Mouse (Mus musculus): ENCODE measurements around the gene Olfr1271. TPM values are rescaled to one million over a fixed set of nuclear protein-coding genes. Genes with fewer than 3 reads are reported as not detected.
"Not testable (repeated sequence)": the region's sequence is repeated elsewhere in the genome, so short reads cannot be mapped to it uniquely, and the experiment has no call there.

The Olfr1271 gene
- not detected in 2 replicates for polyA plus RNA-seq (2011; ENCODE audit: insufficient read length, low read depth, missing spikeins)

- H3K4me3 ChIP-seq (ENCODE audit: insufficient read depth, low read length) = no peak within 1 kb of the TSS
- no peak for TF ChIP-seq POLR2A (IDR thresholded peaks at IDR 0.05; ENCODE audit: low read depth, low read length)
- TF ChIP-seq CTCF (IDR thresholded peaks at IDR 0.05; ENCODE audit: borderline replicate concordance, insufficient read depth, low read length) = no peak
- H3K27ac ChIP-seq (ENCODE audit: insufficient read depth, low read length) = no peak within 1 kb of the TSS
- no peaks in the 10 kb centered on the region for H3K4me1 ChIP-seq (ENCODE audit: control insufficient read depth, insufficient read depth, low read length)
Measured at GRCm38 (mm10) chr2:90270932-90271331, at the start of gene Olfr1271. TSS of gene Olfr1271 (minus strand) at chr2:90271032.

- TF ChIP-seq CTCF (IDR thresholded peaks at IDR 0.05; ENCODE audit: borderline replicate concordance, insufficient read depth, low read length) (no peak), POLR2A (IDR thresholded peaks at IDR 0.05; ENCODE audit: low read depth, low read length) (no peak)
Measured at GRCm38 (mm10) chr2:90292741-90293140, 21.9 kb upstream of the Olfr1271 start, which contains the start of gene Olfr1272. TSS of gene Olfr1272 (minus strand) at chr2:90292841.

GRCm38 (mm10) chr2:90257492-90257891 lies 13.3 kb downstream of the Olfr1271 start, which contains the start of gene Olfr142:
TSS of gene Olfr142 (minus strand) at chr2:90257592.
- no peak for TF ChIP-seq CTCF (IDR thresholded peaks at IDR 0.05; ENCODE audit: borderline replicate concordance, insufficient read depth, low read length)
- TF ChIP-seq POLR2A (IDR thresholded peaks at IDR 0.05; ENCODE audit: low read depth, low read length) = no peak
- H3K4me3 ChIP-seq (ENCODE audit: insufficient read depth, low read length) = no peak within 1 kb of the TSS

More at GRCm38 (mm10) chr2:90292741-90293140, 21.9 kb upstream of the Olfr1271 start, which contains the start of gene Olfr1272:
- H3K27ac ChIP-seq (ENCODE audit: insufficient read depth, low read length) = no peak within 1 kb of the TSS
- no peaks in the 10 kb centered on the region for H3K4me1 ChIP-seq (ENCODE audit: control insufficient read depth, insufficient read depth, low read length)
- no peak within 1 kb of the TSS for H3K4me3 ChIP-seq (ENCODE audit: insufficient read depth, low read length)

DNA sequence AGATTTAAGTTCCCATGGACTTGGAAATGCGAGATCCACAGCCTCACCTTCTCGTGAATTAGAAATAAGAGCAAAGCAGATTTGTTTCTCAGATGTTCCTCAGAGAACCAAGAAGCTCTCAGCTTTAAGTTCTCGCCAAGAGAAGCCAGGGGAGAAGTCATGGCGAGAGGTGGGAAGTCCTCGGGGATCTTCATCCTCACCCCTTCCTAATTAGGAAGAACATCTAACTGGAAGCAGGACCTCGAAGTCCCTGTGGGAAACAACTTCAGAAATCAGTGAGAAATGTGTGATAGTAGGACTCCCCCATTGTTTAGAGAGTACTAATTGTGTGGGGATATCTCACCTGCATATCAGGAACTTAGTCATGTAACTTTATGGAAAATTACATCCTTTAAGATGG lies 46.4 kb downstream of the Olfr1271 start, which contains the start of gene Olfr1506:
Olfr1506 (minus strand) TSS at position 101 of the 400 bp plus-strand sequence.
- H3K4me1 ChIP-seq (ENCODE audit: control insufficient read depth, insufficient read depth, low read length); H3K27ac ChIP-seq (ENCODE audit: insufficient read depth, low read length); H3K4me3 ChIP-seq (ENCODE audit: insufficient read depth, low read length): not testable (repeated sequence)

More at GRCm38 (mm10) chr2:90257492-90257891, 13.3 kb downstream of the Olfr1271 start, which contains the start of gene Olfr142:
- Histone ChIP-seq H3K27ac (ENCODE audit: insufficient read depth, low read length) (no peak within 1 kb of the TSS), H3K4me1 (ENCODE audit: control insufficient read depth, insufficient read depth, low read length) (no peaks in the 10 kb centered on the region)

Other genes with a start within 250 kb of the Olfr1271 start
- not detected in 2 replicates for gene Olfr1264, start 245.5 kb downstream of the Olfr1271 start, polyA plus RNA-seq (2011; ENCODE audit: insufficient read length, low read depth, missing spikeins)
- not detected in 2 replicates for gene Olfr1265, start 235.7 kb downstream of the Olfr1271 start, polyA plus RNA-seq (2011; ENCODE audit: insufficient read length, low read depth, missing spikeins)
- gene Olfr140, start 207.4 kb downstream of the Olfr1271 start, polyA plus RNA-seq (2011; ENCODE audit: insufficient read length, low read depth, missing spikeins) = not detected in 2 replicates
- not detected in 2 replicates for gene Olfr1269, start 149.6 kb downstream of the Olfr1271 start, polyA plus RNA-seq (2011; ENCODE audit: insufficient read length, low read depth, missing spikeins)
- gene Olfr32, start 128.7 kb downstream of the Olfr1271 start, polyA plus RNA-seq (2011; ENCODE audit: insufficient read length, low read depth, missing spikeins) = not detected in 2 replicates
- gene Olfr1270, start 117.9 kb downstream of the Olfr1271 start, polyA plus RNA-seq (2011; ENCODE audit: insufficient read length, low read depth, missing spikeins) = not detected in 2 replicates
- not detected in 2 replicates for gene Olfr1506, start 46.5 kb downstream of the Olfr1271 start, polyA plus RNA-seq (2011; ENCODE audit: insufficient read length, low read depth, missing spikeins)
- not detected in 2 replicates for gene Olfr142, start 13.4 kb downstream of the Olfr1271 start, polyA plus RNA-seq (2011; ENCODE audit: insufficient read length, low read depth, missing spikeins)
- not detected in 2 replicates for gene Olfr1272, start 21.8 kb upstream of the Olfr1271 start, polyA plus RNA-seq (2011; ENCODE audit: insufficient read length, low read depth, missing spikeins)
- 0.88 TPM in 1 of 2 replicates, not detected in the other for gene Gm13769, start 51.2 kb upstream of the Olfr1271 start, polyA plus RNA-seq (2011; ENCODE audit: insufficient read length, low read depth, missing spikeins)
- gene Olfr1274-ps, start 127.7 kb upstream of the Olfr1271 start, polyA plus RNA-seq (2011; ENCODE audit: insufficient read length, low read depth, missing spikeins) = not detected in 2 replicates